Mouse (Mus musculus): Measurements from ENCODE around the gene Actr5.

The Actr5 gene

GRCm38 (mm10) chr2:158667671-158668432 is 43.2 kb downstream of the Actr5 start:
- DNase-seq = peak; percentile 51

GRCm38 (mm10) chr2:158668433-158669010 is 43.8 kb downstream of the Actr5 start:
- DNase-seq = no peak

- peak; percentile 71 for DNase-seq
Measured at GRCm38 (mm10) chr2:158669199-158670195, 44.8 kb downstream of the Actr5 start.

GRCm38 (mm10) chr2:158670571-158670970 is 45.9 kb downstream of the Actr5 start:
- no peak for DNase-seq

GRCm38 (mm10) chr2:158672829-158673228 is 48.1 kb downstream of the Actr5 start:
- peak; percentile 85 for DNase-seq

GRCm38 (mm10) chr2:158673493-158673892 is 48.8 kb downstream of the Actr5 start:
- DNase-seq = no peak

- no peak for DNase-seq
Measured at GRCm38 (mm10) chr2:158674131-158674530, 49.4 kb downstream of the Actr5 start.

GRCm38 (mm10) chr2:158674759-158675158 is 50.1 kb downstream of the Actr5 start:
- no peak for DNase-seq

- DNase-seq = no peak
Measured at GRCm38 (mm10) chr2:158675161-158675560, 50.5 kb downstream of the Actr5 start.

GRCm38 (mm10) chr2:158675907-158676533 is 51.3 kb downstream of the Actr5 start:
- no peak for DNase-seq

GRCm38 (mm10) chr2:158677946-158678345 is 53.3 kb downstream of the Actr5 start:
- DNase-seq = no peak

- DNase-seq = no peak
Measured at GRCm38 (mm10) chr2:158679091-158679490, 54.4 kb downstream of the Actr5 start.

- no peak for DNase-seq
Measured at GRCm38 (mm10) chr2:158680357-158680889, 55.7 kb downstream of the Actr5 start.

GRCm38 (mm10) chr2:158681714-158682113 is 57.0 kb downstream of the Actr5 start:
- no peak for DNase-seq

- DNase-seq = no peak
Measured at GRCm38 (mm10) chr2:158682344-158683037, 57.8 kb downstream of the Actr5 start.

GRCm38 (mm10) chr2:158683038-158683413 is 58.3 kb downstream of the Actr5 start:
- DNase-seq = no peak

GRCm38 (mm10) chr2:158684247-158684843 is 59.7 kb downstream of the Actr5 start:
- no peak for DNase-seq

GRCm38 (mm10) chr2:158684910-158685309 is 60.2 kb downstream of the Actr5 start:
- no peak for DNase-seq

- no peak for DNase-seq
Measured at GRCm38 (mm10) chr2:158686394-158686793, 61.7 kb downstream of the Actr5 start.

GRCm38 (mm10) chr2:158687804-158688241 is 63.1 kb downstream of the Actr5 start:
- peak; percentile 86 for DNase-seq
